ENCODE assay signal across 14 mouse cellular contexts in the genomic region with DNA sequence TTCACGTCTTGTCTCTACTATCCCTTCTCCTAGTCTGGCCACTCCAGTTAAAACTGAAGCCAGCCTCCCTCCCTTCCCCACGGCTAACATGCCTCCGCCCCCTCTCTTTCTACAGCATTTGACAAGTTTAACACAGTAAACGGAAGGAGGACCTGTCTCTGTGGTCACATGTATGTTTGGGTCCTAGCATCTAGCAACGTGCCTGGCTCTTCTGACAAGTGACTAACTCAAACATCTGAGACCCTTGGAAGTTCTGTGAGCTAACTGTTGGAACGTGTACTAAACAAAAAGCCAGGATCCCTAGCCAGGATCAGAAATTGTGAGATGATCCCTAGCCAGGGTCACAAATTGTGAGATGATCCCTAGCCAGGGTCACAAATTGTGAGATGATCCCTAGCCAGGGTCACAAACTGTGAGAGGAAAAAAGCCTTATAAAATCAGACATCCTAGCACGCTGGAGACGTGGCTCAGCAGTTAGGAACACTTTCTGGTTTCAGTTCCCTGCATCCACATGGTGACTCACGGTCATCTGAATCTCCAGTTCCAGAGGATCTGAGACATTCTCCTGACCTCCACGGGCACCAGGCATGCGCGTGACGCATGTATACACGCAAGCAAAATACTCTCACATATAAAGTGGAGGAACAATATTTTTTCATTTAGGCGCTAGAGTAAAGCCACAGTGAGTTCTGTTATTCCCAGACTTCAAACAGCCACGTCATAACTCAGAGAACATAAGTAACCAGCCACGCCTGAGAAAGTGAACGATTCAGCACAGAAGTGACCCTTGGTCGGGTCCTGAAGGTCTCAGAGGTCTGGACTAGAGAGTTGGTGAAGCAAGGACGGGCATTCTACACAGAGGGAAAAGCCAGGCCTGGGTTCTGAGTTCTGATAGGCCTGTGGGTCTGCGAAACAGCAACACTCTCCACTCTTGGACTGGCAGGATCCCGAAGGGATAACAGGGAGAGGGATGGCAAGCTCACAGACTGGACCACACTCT. TPM values are rescaled to one million over a fixed set of nuclear protein-coding genes. Genes with fewer than 3 reads are reported as not detected.
DNase-seq lines count a peak whose midpoint lies in the region; ATAC-seq and TF ChIP-seq lines count a peak whose summit lies in the region.
"Had no signal": no experiment of that assay in that cellular context is flagged by ENCODE, and none has a peak within 500 bp of the region (broad histone marks: within the 10 kb centered on the region; RNA-seq: fewer than 3 reads in every experiment).

No protein-coding gene starts in this region.

- TF ChIP-seq POLR2A in spleen, adult 2 months (IDR thresholded peaks at IDR 0.05; ENCODE audit: low read depth, low read length), result no peak

- H3K9me3 ChIP-seq in kidney, embryonic 16.5 days (ENCODE audit: low read length), result peaks cover 3% of the 10 kb centered on the region; the same call in 1 of the 2 replicates
- H3K9me3 ChIP-seq in stomach, postnatal 0 days (ENCODE audit: control insufficient read depth, low read length), result no peaks in the 10 kb centered on the region
- H3K9me3 ChIP-seq: limb, embryonic 10.5 days; midbrain, embryonic 12.5 days had no signal

- no peak overlapping the region for H3K4me2 ChIP-seq in kidney, embryonic 16.5 days (replicated peaks; ENCODE audit: low read depth, low read length)
- H3K4me2 ChIP-seq in stomach, postnatal 0 days (replicated peaks; ENCODE audit: low read depth), result no peak overlapping the region
- H3K4me2 ChIP-seq: midbrain, embryonic 12.5 days had no signal

- WGBS in spleen, adult 2 months, result 86% methylated on average over 22 of the region's 22 CpGs
- WGBS in kidney, embryonic 16.5 days, result 58% methylated on average over 22 of the region's 22 CpGs
- WGBS in stomach, postnatal 0 days, result 75% methylated on average over 22 of the region's 22 CpGs

- peaks cover 15% of the 10 kb centered on the region for H3K36me3 ChIP-seq in spleen, adult 2 months (ENCODE audit: control insufficient read depth, insufficient read depth, low read length)
- peaks cover 30% of the 10 kb centered on the region for H3K36me3 ChIP-seq in kidney, embryonic 16.5 days (ENCODE audit: insufficient read depth, low read length)
- H3K36me3 ChIP-seq in stomach, postnatal 0 days (ENCODE audit: control insufficient read depth, insufficient read depth, low read length), result peaks cover 3% of the 10 kb centered on the region; the same call in 1 of the 2 replicates

- no peak for TF ChIP-seq CTCF in spleen, adult 2 months (IDR thresholded peaks at IDR 0.05; ENCODE audit: extremely low read depth, insufficient read depth, insufficient read length, insufficient replicate concordance)
- no peak for TF ChIP-seq CTCF in stomach, postnatal 0 days (IDR thresholded peaks at IDR 0.05; ENCODE audit: low read depth)
- no peak for TF ChIP-seq CTCF in layer of hippocampus, adult 2 months (conservative IDR thresholded peaks at IDR 0.05)

- no peaks in the 10 kb centered on the region for H3K27me3 ChIP-seq in spleen, adult 2 months (ENCODE audit: control insufficient read depth, insufficient read depth, low read length)
- H3K27me3 ChIP-seq in kidney, embryonic 16.5 days (ENCODE audit: insufficient read depth, low read length), result no peaks in the 10 kb centered on the region
- no peaks in the 10 kb centered on the region for H3K27me3 ChIP-seq in stomach, postnatal 0 days (ENCODE audit: control insufficient read depth, insufficient read depth, low read length)
- H3K27me3 ChIP-seq: midbrain, embryonic 12.5 days had no signal

- ATAC-seq in kidney, embryonic 16.5 days (ENCODE audit: low FRiP score, low TSS enrichment), result no peak
- 0 out of 2 replicates have a peak, but pooled peaks have one; percentile 9 for ATAC-seq in stomach, postnatal 0 days (ENCODE audit: low FRiP score, low TSS enrichment)
- ATAC-seq in megakaryocyte-erythroid progenitor cell, adult 5-6 weeks (replicated peaks; ENCODE audit: low FRiP score, low TSS enrichment, poor library complexity, severe bottlenecking), result no peak
- ATAC-seq: CD4-positive, CD25-positive, alpha-beta regulatory T cell, adult 4 months had no signal

- no peaks in the 10 kb centered on the region for H3K4me1 ChIP-seq in spleen, adult 2 months (ENCODE audit: control insufficient read depth, insufficient read depth, insufficient read length)
- peaks cover 4% of the 10 kb centered on the region; the same call in 1 of the 2 replicates for H3K4me1 ChIP-seq in kidney, embryonic 16.5 days (ENCODE audit: insufficient read depth, low read length)
- no peaks in the 10 kb centered on the region for H3K4me1 ChIP-seq in stomach, postnatal 0 days (replicated peaks; ENCODE audit: control insufficient read depth, insufficient read depth)
- H3K4me1 ChIP-seq: limb, embryonic 10.5 days; midbrain, embryonic 12.5 days had no signal

- peak overlapping the region; percentile 4; the same call in 1 of the 2 replicates for H3K27ac ChIP-seq in spleen, adult 2 months (ENCODE audit: insufficient read depth, low read length)
- 0 out of 2 replicates have a peak overlapping the region, but pooled peaks have one; percentile 24 for H3K27ac ChIP-seq in kidney, embryonic 16.5 days (ENCODE audit: low read length)
- no peak overlapping the region for H3K27ac ChIP-seq in stomach, postnatal 0 days (replicated peaks)
- H3K27ac ChIP-seq in layer of hippocampus, adult 2 months, result no peak overlapping the region
- H3K27ac ChIP-seq: limb, embryonic 10.5 days; midbrain, embryonic 12.5 days had no signal

- H3K9ac ChIP-seq in kidney, embryonic 16.5 days (replicated peaks; ENCODE audit: low read length), result no peak overlapping the region
- no peak overlapping the region for H3K9ac ChIP-seq in stomach, postnatal 0 days (ENCODE audit: low read length)
- H3K9ac ChIP-seq: midbrain, embryonic 12.5 days had no signal

- peak; percentile 48 for DNase-seq in gastrocnemius, adult 18-20 months (ENCODE audit: low spot score)
- no peak for DNase-seq in gastrocnemius, postnatal 4 days (ENCODE audit: low spot score in 2 of 2)
- DNase-seq in spleen, adult 2 months (ENCODE audit: low read depth in 1 of 2, low spot score in 2 of 2), result no peak
- DNase-seq in spleen, postnatal 14 days (ENCODE audit: low spot score in 2 of 2), result no peak
- DNase-seq in stomach, postnatal 0 days (ENCODE audit: low spot score), result no peak
- DNase-seq in layer of hippocampus, adult 2 months (ENCODE audit: low spot score in 2 of 2), result no peak
- DNase-seq: cerebellum, postnatal 25 days; gastrocnemius, postnatal 36 days; thymus, postnatal 14 days had no signal

- TF ChIP-seq EP300 in stomach, postnatal 0 days (optimal IDR thresholded peaks at IDR 0.05), result no peak

- H3K4me3 ChIP-seq in spleen, adult 2 months (ENCODE audit: extremely low read depth, insufficient read depth, insufficient read length), result no peak overlapping the region
- no peak overlapping the region for H3K4me3 ChIP-seq in kidney, embryonic 16.5 days (ENCODE audit: low read length)
- no peak overlapping the region for H3K4me3 ChIP-seq in stomach, postnatal 0 days (ENCODE audit: low read depth, low read length)
- H3K4me3 ChIP-seq in layer of hippocampus, adult 2 months, result no peak overlapping the region
- H3K4me3 ChIP-seq: limb, embryonic 10.5 days; midbrain, embryonic 12.5 days had no signal

RNA-seq across cellular contexts. Expression of gene Got1, which starts 12.5 kb away (rescaled TPM):
- 100 to 1,000 TPM; 394 to 432 TPM for total RNA-seq in gastrocnemius, adult 18-20 months (2021)
- total RNA-seq in gastrocnemius, postnatal 4 days (2021), result 100 to 1,000 TPM; 102 to 115 TPM
- 14.0 and 15.4 TPM in 2 replicates for polyA plus RNA-seq in spleen, adult 2 months (2012; rRNA removed)
- 65.9 and 69.1 TPM in 2 replicates for polyA plus RNA-seq in kidney, embryonic 16.5 days (2015; fragmentation: Nextera tagmentation; extraction: Ambion mirVana)
- 49.3 and 51.1 TPM in 2 replicates for polyA plus RNA-seq in stomach, postnatal 0 days (2015; fragmentation: Nextera tagmentation; extraction: Ambion mirVana)
- total RNA-seq in megakaryocyte-erythroid progenitor cell, adult 5-6 weeks (2014; fragmentation: Nextera tagmentation), result 24.4 and 26.2 TPM in 2 replicates
- total RNA-seq in megakaryocyte-erythroid progenitor cell, adult 5-6 weeks (2017), result 15.8 and 18.5 TPM in 2 replicates
- 100 to 1,000 TPM; 324 to 355 TPM for total RNA-seq in layer of hippocampus, adult 2 months (2021)

Comparison
In these comparisons a context has a peak if more than half of its experiments do, and no peak if none do; other contexts are left out.
1. H3K27ac ChIP-seq: peak in spleen, adult 2 months (single experiment) and kidney, embryonic 16.5 days (single experiment); none in stomach, postnatal 0 days (single experiment) and layer of hippocampus, adult 2 months (single experiment).